Mouse (Mus musculus): Measurements from ENCODE around the gene Ppib. TPM values are rescaled to one million over a fixed set of nuclear protein-coding genes. Genes with fewer than 3 reads are reported as not detected.

Ppib gene
- polyA plus RNA-seq, 1 experiment from 2014 or later = 313 TPM

DNA sequence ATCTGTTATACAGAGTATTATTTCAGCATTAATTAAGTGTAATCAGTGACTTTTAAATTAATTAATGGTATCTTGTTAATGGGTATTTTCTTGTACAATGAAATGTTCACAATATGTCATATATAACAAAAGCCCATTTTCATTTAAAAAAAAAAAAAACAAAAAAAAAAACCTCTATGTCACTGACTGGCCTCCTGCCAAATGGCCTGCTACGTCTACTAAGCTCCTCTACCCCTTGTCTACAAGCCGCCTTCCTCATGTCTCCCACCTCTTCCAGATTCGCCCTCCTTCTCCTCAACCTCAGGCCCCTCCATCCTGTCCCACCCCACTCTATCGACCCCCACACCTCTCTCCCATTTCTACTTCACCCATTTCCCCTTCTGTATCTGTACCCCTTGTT, 8.5 kb upstream of the Ppib start:
- Histone ChIP-seq H3K36me3 (ENCODE audit: control insufficient read depth, insufficient read depth, low read length) (no peaks in the 10 kb centered on the region), H3K4me1 (ENCODE audit: control insufficient read depth, insufficient read depth, low read length) (no peaks in the 10 kb centered on the region), H3K27me3 (ENCODE audit: control insufficient read depth, insufficient read depth, low read depth, low read length) (no peaks in the 10 kb centered on the region), H3K9me3 (replicated peaks; ENCODE audit: control insufficient read depth, low read length, poor library complexity, severe bottlenecking) (no peaks in the 10 kb centered on the region), H3K27ac (ENCODE audit: low read length) (no peak overlapping the region), H3K4me3 (ENCODE audit: low read depth, low read length) (no peak overlapping the region), H3K4me2 (ENCODE audit: low read length) (no peak overlapping the region), H3K9ac (ENCODE audit: low read depth, low read length) (no peak overlapping the region)
- 79% methylated on average over 4 of the region's 4 CpGs for WGBS
- ATAC-seq = no peak

DNA sequence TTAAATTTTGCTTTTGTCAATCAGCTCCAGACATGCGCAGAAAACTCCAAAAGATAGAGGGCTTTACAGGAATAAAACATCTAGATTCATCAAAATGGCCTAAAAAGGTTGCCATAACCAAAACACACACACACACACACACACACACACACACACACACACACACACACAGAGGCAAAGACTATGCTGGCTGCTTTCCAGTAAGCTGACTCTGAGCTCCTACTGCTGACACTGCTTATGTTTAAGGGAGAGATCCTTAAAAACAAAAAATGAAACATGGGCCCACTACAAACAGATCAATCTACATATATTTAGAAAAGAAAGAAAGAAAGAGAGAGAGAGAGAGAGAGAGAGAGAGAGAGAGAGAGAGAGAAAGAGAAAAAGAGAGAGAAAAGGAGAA, 7.3 kb upstream of the Ppib start:
- H3K27me3 ChIP-seq (ENCODE audit: control insufficient read depth, insufficient read depth, low read depth, low read length) = no peaks in the 10 kb centered on the region
- no peak overlapping the region for H3K4me2 ChIP-seq (ENCODE audit: low read length)
- H3K4me1 ChIP-seq (ENCODE audit: control insufficient read depth, insufficient read depth, low read length) = no peaks in the 10 kb centered on the region
- no peaks in the 10 kb centered on the region for H3K36me3 ChIP-seq (ENCODE audit: control insufficient read depth, insufficient read depth, low read length)
- H3K4me3 ChIP-seq (ENCODE audit: low read depth, low read length) = no peak overlapping the region
- H3K9ac ChIP-seq (ENCODE audit: low read depth, low read length) = no peak overlapping the region
- ATAC-seq = no peak
- 100% methylated on average over 1 of the region's 1 CpGs for WGBS
- no peaks in the 10 kb centered on the region for H3K9me3 ChIP-seq (replicated peaks; ENCODE audit: control insufficient read depth, low read length, poor library complexity, severe bottlenecking)
- no peak overlapping the region for H3K27ac ChIP-seq (ENCODE audit: low read length)

DNA sequence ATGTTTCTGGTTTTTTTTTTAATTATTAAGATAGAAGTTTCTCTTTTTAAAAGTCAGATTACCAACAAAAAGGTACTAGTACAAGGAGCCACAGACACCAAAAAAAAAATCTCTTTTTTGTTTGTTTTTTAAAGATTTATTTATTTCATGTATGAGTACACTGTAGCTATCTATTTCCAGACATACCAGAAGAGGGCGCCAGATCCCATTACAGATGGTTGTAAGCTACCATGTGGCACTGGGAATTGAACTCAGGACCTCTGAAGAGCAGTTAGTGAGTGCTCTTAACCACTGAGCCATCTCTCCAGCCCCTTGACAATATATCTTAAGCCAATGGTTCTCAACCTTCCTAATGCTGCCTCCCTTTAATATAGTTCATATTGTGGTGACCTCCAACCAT, 6.4 kb upstream of the Ppib start:
- no peak for ATAC-seq
- Histone ChIP-seq H3K27ac (ENCODE audit: low read length) (no peak overlapping the region), H3K4me3 (ENCODE audit: low read depth, low read length) (no peak overlapping the region), H3K9me3 (replicated peaks; ENCODE audit: control insufficient read depth, low read length, poor library complexity, severe bottlenecking) (no peaks in the 10 kb centered on the region), H3K4me2 (ENCODE audit: low read length) (no peak overlapping the region), H3K9ac (ENCODE audit: low read depth, low read length) (no peak overlapping the region), H3K27me3 (ENCODE audit: control insufficient read depth, insufficient read depth, low read depth, low read length) (no peaks in the 10 kb centered on the region), H3K36me3 (ENCODE audit: control insufficient read depth, insufficient read depth, low read length) (no peaks in the 10 kb centered on the region), H3K4me1 (ENCODE audit: control insufficient read depth, insufficient read depth, low read length) (no peaks in the 10 kb centered on the region)
- 25% methylated on average over 1 of the region's 1 CpGs for WGBS

DNA sequence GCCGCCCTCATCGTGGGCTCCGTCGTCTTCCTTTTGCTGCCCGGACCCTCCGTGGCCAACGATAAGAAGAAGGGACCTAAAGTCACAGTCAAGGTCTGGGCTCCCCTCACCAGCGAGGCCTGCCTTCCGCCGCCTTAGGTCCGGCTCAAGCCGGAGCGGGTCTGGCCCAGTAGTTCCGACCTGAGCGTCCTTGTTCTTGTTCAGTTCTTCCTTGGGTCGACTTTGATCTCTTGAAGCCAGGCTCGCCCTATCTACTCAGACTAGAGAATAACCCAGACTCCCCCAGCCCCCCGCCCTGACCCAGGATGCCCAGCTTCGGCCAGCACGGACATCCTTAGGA, 256 bp downstream of the Ppib start:
- peak overlapping the region; percentile 57 for H3K4me2 ChIP-seq (ENCODE audit: low read length)
- H3K27me3 ChIP-seq (ENCODE audit: control insufficient read depth, insufficient read depth, low read depth, low read length) = no peaks in the 10 kb centered on the region
- peaks cover 19% of the 10 kb centered on the region for H3K4me1 ChIP-seq (ENCODE audit: control insufficient read depth, insufficient read depth, low read length)
- ATAC-seq = peak; percentile 78
- peak overlapping the region; percentile 72 for H3K4me3 ChIP-seq (ENCODE audit: low read depth, low read length)
- peak overlapping the region; percentile 91 for H3K27ac ChIP-seq (ENCODE audit: low read length)
- H3K36me3 ChIP-seq (ENCODE audit: control insufficient read depth, insufficient read depth, low read length) = peaks cover 22% of the 10 kb centered on the region
- H3K9ac ChIP-seq (ENCODE audit: low read depth, low read length) = peak overlapping the region; percentile 83
- H3K9me3 ChIP-seq (replicated peaks; ENCODE audit: control insufficient read depth, low read length, poor library complexity, severe bottlenecking) = no peaks in the 10 kb centered on the region
- 1% methylated on average over 19 of the region's 20 CpGs for WGBS

DNA sequence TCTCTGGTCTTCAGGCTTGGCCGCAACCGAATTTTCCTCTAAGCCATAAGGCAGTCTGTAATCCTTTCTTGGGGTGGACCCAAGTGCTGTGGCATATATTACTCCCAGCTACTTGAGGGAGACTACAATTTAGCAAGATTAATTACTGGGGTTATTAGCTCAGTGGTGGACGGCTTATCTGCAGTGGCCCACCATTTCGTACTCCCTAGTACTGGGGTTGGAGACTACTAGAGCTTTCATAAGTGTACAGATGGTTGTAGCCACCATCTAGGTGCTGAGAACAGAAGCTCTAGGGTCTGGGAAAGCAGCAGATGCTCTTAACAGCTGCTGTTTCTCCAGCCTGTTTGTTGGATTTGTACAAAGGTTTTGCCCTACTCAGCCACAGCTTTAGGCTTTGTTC, 964 bp downstream of the Ppib start:
- Histone ChIP-seq H3K27me3 (ENCODE audit: control insufficient read depth, insufficient read depth, low read depth, low read length) (no peaks in the 10 kb centered on the region), H3K9ac (ENCODE audit: low read depth, low read length) (peak overlapping the region; percentile 83; the same call in 1 of the 2 replicates), H3K4me1 (ENCODE audit: control insufficient read depth, insufficient read depth, low read length) (peaks cover 19% of the 10 kb centered on the region), H3K27ac (ENCODE audit: low read length) (no peak overlapping the region), H3K36me3 (ENCODE audit: control insufficient read depth, insufficient read depth, low read length) (peaks cover 27% of the 10 kb centered on the region), H3K4me2 (ENCODE audit: low read length) (peak overlapping the region; percentile 57), H3K4me3 (ENCODE audit: low read depth, low read length) (peak overlapping the region; percentile 72), H3K9me3 (replicated peaks; ENCODE audit: control insufficient read depth, low read length, poor library complexity, severe bottlenecking) (no peaks in the 10 kb centered on the region)
- no peak for ATAC-seq
- WGBS = 18% methylated on average over 4 of the region's 4 CpGs

DNA sequence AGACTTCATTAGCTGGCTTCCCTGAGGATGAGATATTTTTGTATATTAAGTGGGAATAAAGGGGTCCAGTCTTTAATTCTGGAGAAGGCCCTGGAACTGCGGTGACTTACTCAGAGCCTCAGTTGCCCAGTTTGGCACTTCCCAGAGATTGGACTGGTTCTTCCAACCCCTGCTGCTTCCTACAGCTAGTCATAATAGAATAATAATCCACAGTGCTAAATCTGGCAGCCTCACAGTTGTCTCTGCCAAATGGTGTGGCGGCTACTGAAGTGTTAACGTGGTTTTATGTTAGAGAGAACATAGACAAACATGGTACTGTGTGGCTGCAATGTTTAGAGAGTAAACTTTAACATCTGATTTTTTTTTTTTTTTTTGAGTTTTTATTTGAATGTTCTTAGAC, 1.6 kb downstream of the Ppib start:
- Histone ChIP-seq H3K4me1 (ENCODE audit: control insufficient read depth, insufficient read depth, low read length) (peaks cover 19% of the 10 kb centered on the region), H3K27me3 (ENCODE audit: control insufficient read depth, insufficient read depth, low read depth, low read length) (no peaks in the 10 kb centered on the region), H3K9me3 (replicated peaks; ENCODE audit: control insufficient read depth, low read length, poor library complexity, severe bottlenecking) (no peaks in the 10 kb centered on the region), H3K27ac (ENCODE audit: low read length) (no peak overlapping the region), H3K9ac (ENCODE audit: low read depth, low read length) (0 out of 2 replicates have a peak overlapping the region, but pooled peaks have one; percentile 83), H3K36me3 (ENCODE audit: control insufficient read depth, insufficient read depth, low read length) (peaks cover 33% of the 10 kb centered on the region), H3K4me3 (ENCODE audit: low read depth, low read length) (no peak overlapping the region), H3K4me2 (ENCODE audit: low read length) (peak overlapping the region; percentile 57)
- no peak for ATAC-seq
- 82% methylated on average over 3 of the region's 3 CpGs for WGBS

DNA sequence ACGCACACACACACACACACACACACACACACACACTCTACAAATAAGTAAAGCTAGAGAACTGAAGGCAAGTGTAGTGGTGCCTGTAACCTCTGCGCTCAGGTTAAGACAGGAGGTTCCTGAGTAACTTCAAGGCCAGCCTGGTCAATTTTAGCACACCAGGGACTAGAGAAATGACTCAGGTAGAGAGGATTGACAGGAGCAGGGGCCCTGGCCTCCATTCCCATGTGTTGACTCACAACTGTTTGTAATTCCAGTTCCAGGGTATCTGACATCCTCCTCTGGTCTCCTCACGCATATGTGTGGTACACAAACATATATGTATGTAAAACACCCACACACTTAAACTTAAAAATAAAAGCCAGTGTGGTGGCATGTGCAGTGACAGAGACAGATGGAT, 3.4 kb downstream of the Ppib start:
- Histone ChIP-seq H3K9me3 (replicated peaks; ENCODE audit: control insufficient read depth, low read length, poor library complexity, severe bottlenecking) (no peaks in the 10 kb centered on the region), H3K4me3 (ENCODE audit: low read depth, low read length) (no peak overlapping the region), H3K9ac (ENCODE audit: low read depth, low read length) (no peak overlapping the region), H3K27me3 (ENCODE audit: control insufficient read depth, insufficient read depth, low read depth, low read length) (peaks cover 1% of the 10 kb centered on the region), H3K36me3 (ENCODE audit: control insufficient read depth, insufficient read depth, low read length) (peaks cover 33% of the 10 kb centered on the region), H3K27ac (ENCODE audit: low read length) (no peak overlapping the region), H3K4me1 (ENCODE audit: control insufficient read depth, insufficient read depth, low read length) (peaks cover 23% of the 10 kb centered on the region), H3K4me2 (ENCODE audit: low read length) (no peak overlapping the region)
- WGBS = 92% methylated on average over 3 of the region's 3 CpGs
- no peak for ATAC-seq

DNA sequence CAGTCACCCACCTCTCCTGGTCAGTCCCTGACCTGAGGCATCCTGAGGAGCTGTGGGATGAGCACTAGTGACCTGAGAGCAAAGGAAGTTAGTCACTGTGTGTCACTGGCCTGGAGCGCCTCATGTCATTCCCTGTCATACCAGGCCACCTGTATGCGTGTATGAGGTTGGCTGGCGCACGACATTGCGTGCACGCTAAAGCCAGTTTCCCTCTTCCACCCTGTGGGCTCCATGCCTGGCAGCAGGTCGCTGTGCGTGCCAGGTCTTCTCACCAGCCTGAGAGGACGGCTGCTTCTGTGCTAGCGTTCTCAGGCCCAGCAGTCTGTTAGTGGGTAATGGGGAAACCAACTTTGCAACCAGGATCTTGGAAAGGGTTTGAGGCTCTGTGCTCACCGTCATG, 4.3 kb downstream of the Ppib start:
- Histone ChIP-seq H3K9ac (ENCODE audit: low read depth, low read length) (no peak overlapping the region), H3K4me3 (ENCODE audit: low read depth, low read length) (no peak overlapping the region), H3K4me2 (ENCODE audit: low read length) (no peak overlapping the region), H3K36me3 (ENCODE audit: control insufficient read depth, insufficient read depth, low read length) (peaks cover 33% of the 10 kb centered on the region), H3K9me3 (replicated peaks; ENCODE audit: control insufficient read depth, low read length, poor library complexity, severe bottlenecking) (no peaks in the 10 kb centered on the region), H3K27me3 (ENCODE audit: control insufficient read depth, insufficient read depth, low read depth, low read length) (peaks cover 4% of the 10 kb centered on the region), H3K4me1 (ENCODE audit: control insufficient read depth, insufficient read depth, low read length) (peaks cover 24% of the 10 kb centered on the region), H3K27ac (ENCODE audit: low read length) (no peak overlapping the region)
- no peak for ATAC-seq
- 98% methylated on average over 11 of the region's 11 CpGs for WGBS

DNA sequence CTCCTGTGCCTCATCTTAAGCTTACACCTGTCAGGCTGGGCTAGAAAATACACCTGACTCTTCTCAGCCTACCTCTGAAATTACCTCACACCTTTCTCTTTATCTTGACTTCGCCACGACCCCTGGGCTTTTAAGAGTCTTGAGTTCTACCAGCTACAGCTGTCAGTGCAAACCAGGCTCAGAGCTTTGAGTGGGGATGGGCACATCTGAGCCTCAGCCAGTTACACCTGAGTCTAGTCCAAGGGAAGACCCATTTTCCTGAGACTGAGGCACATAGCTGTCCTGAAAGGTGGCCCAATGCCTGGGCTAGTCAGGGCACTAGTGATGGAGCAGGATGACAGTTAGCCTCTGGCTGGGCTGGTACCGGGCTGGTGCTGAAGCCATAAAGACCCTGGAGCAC, 6.8 kb downstream of the Ppib start:
- H3K4me3 ChIP-seq (ENCODE audit: low read depth, low read length) = no peak overlapping the region
- no peak overlapping the region for H3K27ac ChIP-seq (ENCODE audit: low read length)
- no peak overlapping the region for H3K4me2 ChIP-seq (ENCODE audit: low read length)
- no peak for ATAC-seq
- WGBS = 91% methylated on average over 3 of the region's 3 CpGs
- peaks cover 33% of the 10 kb centered on the region for H3K36me3 ChIP-seq (ENCODE audit: control insufficient read depth, insufficient read depth, low read length)
- H3K27me3 ChIP-seq (ENCODE audit: control insufficient read depth, insufficient read depth, low read depth, low read length) = peaks cover 4% of the 10 kb centered on the region
- H3K9me3 ChIP-seq (replicated peaks; ENCODE audit: control insufficient read depth, low read length, poor library complexity, severe bottlenecking) = no peaks in the 10 kb centered on the region
- no peak overlapping the region for H3K9ac ChIP-seq (ENCODE audit: low read depth, low read length)
- peaks cover 12% of the 10 kb centered on the region; the same call in 1 of the 2 replicates for H3K4me1 ChIP-seq (ENCODE audit: control insufficient read depth, insufficient read depth, low read length)

DNA sequence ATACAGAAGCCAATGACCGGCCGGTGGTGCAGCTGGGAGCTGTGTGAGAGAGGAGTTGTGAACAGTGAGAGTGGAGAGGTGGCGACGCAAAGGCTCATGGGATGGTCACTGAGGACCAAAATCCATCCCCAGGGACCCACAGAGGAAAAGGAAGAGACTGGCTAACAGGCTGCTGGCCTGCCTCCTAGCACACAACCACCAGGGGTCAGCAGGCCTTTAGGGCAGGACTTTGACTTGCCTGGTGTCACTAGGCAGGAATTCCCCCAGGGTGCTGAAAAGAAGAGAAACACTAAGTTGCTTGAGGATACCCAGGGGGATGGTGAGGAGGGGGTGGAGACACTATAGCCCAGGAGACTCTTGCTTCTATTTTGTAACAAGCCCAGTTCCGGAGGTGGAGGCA, 7.5 kb downstream of the Ppib start:
- ATAC-seq = no peak
- Histone ChIP-seq H3K4me1 (ENCODE audit: control insufficient read depth, insufficient read depth, low read length) (peaks cover 9% of the 10 kb centered on the region; the same call in 1 of the 2 replicates), H3K27ac (ENCODE audit: low read length) (no peak overlapping the region), H3K27me3 (ENCODE audit: control insufficient read depth, insufficient read depth, low read depth, low read length) (peaks cover 4% of the 10 kb centered on the region), H3K36me3 (ENCODE audit: control insufficient read depth, insufficient read depth, low read length) (peaks cover 33% of the 10 kb centered on the region), H3K9me3 (replicated peaks; ENCODE audit: control insufficient read depth, low read length, poor library complexity, severe bottlenecking) (no peaks in the 10 kb centered on the region), H3K4me2 (ENCODE audit: low read length) (no peak overlapping the region), H3K9ac (ENCODE audit: low read depth, low read length) (no peak overlapping the region), H3K4me3 (ENCODE audit: low read depth, low read length) (no peak overlapping the region)
- WGBS = 28% methylated on average over 5 of the region's 5 CpGs

Data from midbrain, embryonic 16.5 days (tissue).